Comparison of ENCODE assay signal across 10 mouse cellular contexts in genomic region chr15:91443449-91443848, GRCm38 (mm10).
"Had no signal": no experiment of that assay in that cellular context is flagged by ENCODE, and none has a peak within 500 bp of the region (broad histone marks: within the 10 kb centered on the region; RNA-seq: fewer than 3 reads in every experiment).

No protein-coding gene starts in this region.

- H3K9ac ChIP-seq: kidney, embryonic 15.5 days; limb, embryonic 13.5 days; liver, embryonic 14.5 days; midbrain, embryonic 13.5 days had no signal

- H3K27me3 ChIP-seq: kidney, embryonic 15.5 days; limb, embryonic 13.5 days; midbrain, embryonic 13.5 days had no signal

- H3K4me2 ChIP-seq: kidney, embryonic 15.5 days; limb, embryonic 13.5 days; midbrain, embryonic 13.5 days had no signal

- H3K9me3 ChIP-seq: kidney, embryonic 15.5 days; limb, embryonic 13.5 days; midbrain, embryonic 13.5 days had no signal

- H3K4me1 ChIP-seq: limb, embryonic 13.5 days; midbrain, embryonic 13.5 days had no signal

- H3K4me3 ChIP-seq: kidney, embryonic 15.5 days; limb, embryonic 13.5 days; midbrain, embryonic 13.5 days had no signal

- ATAC-seq: midbrain, embryonic 13.5 days had no signal

- H3K36me3 ChIP-seq: kidney, embryonic 15.5 days; limb, embryonic 13.5 days; midbrain, embryonic 13.5 days had no signal

- H3K27ac ChIP-seq: kidney, embryonic 15.5 days; limb, embryonic 13.5 days; liver, embryonic 14.5 days; midbrain, embryonic 13.5 days; stomach, postnatal 0 days had no signal

- DNase-seq: kidney, postnatal 14 days; lung, adult 18-20 months; lung, postnatal 36 days; thymus, adult 18-20 months; thymus, postnatal 14 days had no signal
